Mouse (Mus musculus) mesoderm, embryonic 11.5 days (tissue): ENCODE data around the gene Slc27a4.
A peak's percentile ranks its signal among the peaks of the same experiment; 100 is the strongest.

Experiments
- DNase-seq: peaks from one replicate; pipeline ENCODE4 v3.0.0-alpha.2; 2012; ENCODE audit warnings: low read depth, low spot score

The Slc27a4 gene

DNA sequence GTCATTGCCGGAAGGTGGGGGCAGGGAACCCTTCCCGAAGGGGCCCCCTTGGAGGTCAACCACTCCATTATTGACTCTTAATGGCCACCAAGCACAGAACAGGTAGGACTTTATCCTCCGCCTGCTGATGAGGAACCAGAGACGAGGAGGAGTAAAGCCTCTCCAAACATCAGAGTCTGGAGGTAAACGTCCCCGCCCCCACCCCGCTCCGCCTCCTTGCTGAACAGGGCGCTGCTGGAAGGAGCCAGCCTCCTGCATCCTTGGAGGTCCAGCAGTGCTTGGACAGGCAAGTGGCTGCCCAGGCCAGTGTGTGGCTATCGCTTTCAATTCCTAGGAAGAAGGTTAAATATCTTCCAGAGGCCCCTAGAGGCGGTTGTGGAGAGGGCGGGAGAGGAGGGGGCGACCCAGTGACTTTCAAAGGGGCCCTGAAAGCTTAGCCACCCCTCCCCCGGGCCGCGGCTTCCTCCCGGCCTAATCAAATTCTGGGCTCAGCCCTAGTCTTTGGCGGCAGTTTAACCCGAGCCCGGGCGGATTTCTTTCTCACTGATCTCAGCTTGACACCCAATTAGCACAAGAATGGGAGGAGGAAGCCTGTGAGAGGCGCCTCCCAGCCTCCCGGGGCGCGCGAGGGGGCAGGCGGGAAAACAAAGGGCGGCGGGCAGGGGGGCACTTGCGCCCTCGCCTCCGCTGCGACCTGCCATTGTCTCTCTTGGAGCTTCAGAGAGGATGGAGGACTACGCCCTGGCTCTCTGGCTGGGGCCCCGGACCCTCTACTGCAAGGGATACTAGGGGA is 17.8 kb downstream of the Slc27a4 start, which contains the start of gene Urm1:
Urm1 (plus strand) TSS at position 51 of the 793 bp plus-strand sequence.
- peak; percentile 90 for DNase-seq

DNA sequence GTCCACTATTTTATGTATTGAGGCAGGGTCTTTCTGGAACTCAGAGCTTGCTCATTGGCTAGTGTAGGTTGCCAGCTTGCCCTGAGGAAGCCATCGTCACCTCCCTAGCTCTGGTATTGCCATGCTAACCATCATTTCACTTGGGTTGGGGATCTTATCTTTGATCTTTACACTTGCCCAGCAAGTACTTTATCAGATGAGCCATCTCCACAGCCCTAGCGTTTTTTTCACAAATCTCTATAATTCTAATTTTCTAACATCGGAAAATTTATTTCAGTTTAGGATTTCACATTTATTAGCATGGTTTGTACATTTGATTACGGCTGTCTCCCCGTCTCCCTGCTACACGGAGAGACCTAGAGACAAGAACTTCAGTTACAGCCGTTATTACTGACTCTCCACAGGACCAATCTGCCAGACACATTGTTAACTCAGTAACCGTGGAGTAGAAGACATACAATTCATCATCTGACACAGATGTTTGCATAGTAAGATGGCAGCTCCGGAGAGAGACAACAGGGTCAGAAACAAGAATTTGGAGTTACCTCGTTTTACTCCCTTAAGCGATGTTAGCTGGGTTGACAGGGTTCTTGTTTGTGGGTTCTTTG is 24.0 kb downstream of the Slc27a4 start:
- DNase-seq, result peak; percentile 48

DNA sequence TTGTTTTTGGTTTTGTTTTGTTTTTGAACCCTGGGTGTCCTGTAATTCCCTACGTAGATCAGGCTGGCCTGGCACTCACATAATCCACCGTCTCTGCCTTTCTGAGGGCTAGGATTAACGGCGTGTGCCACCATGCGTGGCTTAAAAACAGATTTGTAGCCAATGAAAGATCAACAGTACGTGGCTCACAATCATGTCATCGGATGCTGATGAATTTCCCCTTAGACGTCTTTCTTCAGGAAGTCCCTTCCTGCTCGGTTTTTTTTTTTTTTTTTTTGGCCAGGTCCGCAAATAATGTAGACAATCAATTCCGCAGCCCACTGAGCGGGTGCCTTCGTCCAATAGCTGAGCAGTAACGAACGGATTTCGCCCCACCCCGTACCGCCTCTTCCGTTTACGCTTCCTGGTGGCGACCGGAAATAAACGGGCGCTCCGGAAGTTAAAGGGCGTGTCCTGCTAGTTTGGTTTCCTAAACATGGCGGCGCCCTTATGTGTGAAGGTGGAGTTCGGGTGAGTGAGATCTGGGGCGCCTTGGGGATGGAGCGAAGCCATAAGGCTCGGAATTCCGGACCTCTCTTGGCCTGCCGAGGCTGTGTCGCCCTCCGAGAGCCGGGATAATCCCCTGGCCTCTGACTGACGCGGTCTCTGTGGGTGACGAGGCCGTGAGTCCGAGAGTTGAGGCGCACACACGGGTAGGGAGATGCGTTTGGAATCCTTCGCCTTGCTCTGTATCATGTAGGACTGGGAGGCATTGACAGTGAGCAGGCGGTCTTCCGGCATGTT is 24.7 kb downstream of the Slc27a4 start:
- DNase-seq, result peak; percentile 97

DNA sequence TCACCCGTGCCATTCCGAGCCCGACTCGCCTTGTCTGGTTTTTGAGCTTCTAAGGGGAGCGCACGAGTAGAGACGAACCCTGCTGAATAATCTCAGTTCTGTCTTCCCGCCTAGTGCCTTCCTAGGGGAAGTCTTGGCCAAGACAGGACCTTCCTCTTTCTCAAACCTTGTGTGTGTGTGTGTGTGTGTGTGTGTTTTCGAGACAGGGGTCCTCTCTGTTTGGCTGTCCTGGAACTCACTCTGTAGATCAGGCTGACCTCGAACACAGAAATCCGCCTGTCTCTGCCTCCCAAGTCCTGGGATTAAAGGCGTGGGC is 25.2 kb downstream of the Slc27a4 start:
- DNase-seq, result no peak

DNA sequence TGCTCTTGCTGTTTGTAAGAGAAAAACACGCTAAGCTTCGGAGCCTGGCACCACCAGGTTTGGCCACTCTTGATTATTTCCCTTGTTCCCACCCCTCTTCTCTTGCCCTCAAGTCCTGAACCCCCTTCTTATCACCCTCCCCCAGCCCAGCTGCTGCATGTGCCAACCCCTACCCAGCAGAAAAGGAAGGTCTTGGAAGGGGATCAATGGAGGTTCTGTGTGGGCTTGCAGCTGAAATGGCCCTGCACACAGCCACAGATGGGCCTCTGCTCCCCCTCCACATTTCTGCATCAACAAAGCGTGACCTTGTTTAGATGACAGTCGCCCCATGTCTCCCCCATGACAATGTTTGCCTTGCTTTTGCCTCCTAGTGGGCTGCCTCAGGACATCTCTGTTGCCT is 28.7 kb downstream of the Slc27a4 start:
- no peak for DNase-seq

DNA sequence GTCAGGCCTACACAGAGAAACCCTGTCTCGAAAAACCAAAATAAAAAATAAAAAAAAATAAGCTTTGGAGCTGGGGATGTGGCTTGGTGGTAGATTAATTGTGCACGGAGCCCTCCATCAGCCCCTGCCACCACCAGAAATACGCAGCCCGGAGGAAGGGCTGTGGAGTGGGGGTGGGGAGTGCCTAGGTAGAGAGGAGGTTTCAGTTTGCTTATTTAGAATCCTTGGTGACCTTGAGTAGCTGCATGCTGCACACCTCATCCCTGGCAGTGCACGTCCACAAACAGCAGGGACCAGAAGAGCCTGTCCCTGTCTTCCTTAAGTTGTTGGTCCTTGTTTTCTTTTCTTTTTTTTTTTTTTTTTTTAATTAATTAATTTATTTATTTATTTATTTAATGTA is 31.4 kb downstream of the Slc27a4 start:
- no peak for DNase-seq

DNA sequence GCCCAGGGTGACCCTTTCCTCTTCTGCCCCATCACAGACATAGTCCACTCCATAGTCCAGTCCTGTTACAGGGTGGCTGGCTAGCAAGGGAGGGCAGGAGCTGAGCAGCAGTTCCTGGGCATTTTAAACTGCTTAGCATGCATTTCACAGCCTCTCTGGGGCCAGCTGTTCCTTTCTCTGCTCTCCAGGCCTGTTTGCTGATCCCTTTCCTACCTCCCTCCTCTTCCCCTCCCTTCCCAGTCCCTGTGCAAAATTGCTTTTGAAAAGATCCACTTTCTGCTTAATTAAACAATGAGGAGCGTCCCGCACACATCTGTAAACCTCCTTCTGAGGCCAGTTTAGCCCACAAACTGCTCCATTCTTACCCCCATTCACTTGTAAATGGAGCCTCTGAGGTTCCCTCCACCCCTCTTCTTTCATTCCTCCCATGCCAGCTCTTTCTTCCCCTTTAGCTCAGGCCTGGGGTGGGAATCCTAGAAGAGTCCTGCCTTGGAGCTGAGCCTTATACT is 33.0 kb downstream of the Slc27a4 start:
- DNase-seq, result peak; percentile 65

DNA sequence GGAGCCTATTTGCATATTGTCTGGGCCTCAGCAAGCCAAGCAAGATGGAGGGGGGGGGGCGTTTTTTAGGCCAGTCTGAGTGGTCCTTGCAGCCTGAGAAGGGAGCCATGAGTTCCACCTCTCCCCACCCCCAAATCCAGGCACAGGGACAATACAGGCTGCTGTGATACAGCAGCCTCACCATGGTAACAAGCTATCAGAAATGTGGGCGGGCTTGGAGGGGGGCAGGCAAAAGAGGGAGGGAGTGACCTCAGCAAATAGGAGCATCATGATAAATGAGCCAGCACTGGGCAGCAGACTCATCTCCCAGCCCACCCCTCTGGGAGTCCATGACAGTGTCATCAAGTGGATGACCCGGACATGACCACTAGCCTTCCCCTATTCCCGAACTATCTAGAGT is 37.0 kb downstream of the Slc27a4 start:
- peak; percentile 83 for DNase-seq

DNA sequence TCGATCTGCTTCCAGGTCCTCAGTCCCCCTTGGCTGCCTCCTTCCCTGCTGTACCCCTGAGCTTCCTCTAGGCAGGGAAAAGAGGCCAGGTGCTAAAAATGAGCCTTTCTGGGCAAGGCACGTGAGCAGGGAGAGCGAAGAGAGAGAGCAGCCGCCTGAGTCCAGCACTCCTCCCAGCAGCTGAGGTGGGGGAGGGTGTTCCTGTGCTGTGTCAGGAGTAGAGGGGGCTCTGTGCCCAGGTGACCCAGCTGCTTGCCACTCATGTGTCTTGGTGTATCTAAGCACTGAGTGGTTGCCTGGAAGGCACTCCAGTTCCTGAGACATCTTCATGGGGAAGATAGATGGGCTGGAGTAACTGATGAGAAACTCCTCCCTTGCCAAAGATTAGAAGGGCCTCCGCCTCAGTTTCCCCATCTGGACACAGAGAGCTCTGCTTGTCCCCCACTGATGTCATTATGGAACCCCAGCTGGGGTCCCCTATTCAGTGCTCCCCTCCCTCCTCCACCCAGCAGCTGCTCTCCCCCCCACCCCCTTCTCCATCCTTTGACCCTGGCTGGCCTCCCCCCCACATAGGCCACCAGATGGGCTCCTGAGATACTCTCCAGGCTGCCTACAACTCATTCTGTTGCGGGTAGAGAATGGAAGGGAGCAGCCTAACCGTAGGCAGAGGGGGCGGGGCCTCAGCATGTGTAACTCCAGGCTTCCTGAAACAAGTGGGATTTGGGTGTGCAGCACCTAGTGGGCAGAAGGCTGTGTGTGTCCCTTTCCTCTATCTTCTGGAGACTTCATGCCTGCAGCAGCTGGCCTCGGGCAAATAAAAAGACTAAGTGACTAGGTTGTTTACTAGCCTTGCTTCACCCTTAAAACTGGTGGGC is 41.0 kb downstream of the Slc27a4 start:
- DNase-seq, result peak; percentile 72

DNA sequence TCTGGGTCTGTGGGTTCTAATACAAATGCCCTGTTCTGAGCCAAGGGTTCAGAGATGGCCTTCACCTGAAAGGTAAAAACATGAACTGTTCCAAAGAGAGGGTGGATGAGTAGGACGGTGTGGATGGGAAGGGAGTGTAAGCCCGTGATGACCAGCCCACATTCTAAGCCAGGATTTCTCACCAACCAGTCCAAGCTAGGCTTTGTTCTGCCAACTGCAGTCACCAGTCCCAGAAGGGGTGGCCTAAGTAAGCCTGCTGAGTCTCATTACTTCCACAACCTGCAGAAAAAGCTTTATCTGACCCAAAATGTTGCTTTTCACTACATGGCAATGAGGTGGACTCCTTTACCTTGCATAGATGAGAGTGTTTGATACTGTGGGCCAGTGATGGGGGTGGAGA is 41.7 kb downstream of the Slc27a4 start:
- DNase-seq, result no peak

DNA sequence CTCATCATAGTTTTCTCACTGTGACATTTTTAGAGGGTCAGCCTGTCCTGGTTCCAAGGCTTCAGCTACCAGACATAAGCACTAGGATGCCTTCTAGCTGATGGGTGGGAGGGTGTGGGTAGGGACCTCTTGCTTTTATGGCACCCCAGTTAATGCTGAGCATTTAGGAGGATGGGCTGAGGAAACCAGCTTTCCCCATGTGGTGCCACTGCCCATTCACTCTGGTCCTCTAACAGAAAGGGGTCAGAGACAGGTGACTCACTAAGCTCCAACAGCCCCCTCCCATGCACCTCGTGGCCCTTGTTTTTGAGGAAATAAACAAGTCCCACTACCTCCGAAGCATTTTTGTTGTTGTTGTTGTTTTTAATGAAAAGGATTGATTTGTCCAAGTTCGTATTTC is 42.2 kb downstream of the Slc27a4 start:
- DNase-seq, result no peak

DNA sequence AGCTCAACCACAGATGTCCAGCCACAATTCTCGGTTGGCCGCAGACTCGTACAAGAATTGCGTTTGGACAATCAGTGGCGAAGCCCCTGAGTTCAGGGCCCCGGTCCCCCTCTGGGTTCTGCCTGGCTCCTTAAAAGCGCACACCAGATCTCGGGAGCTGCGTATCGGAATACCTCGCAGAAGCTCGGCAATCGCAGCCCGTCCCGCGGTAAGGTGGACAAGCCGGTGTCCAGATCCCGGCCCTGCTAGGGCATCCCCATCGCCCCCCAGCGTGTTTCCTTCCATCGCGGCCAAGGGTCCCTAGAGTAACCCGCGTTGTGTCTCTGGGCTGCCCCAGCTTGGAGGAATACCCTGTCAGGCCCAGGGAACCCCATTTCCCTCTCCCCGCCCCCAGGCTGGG is 43.2 kb downstream of the Slc27a4 start:
- no peak for DNase-seq

DNA sequence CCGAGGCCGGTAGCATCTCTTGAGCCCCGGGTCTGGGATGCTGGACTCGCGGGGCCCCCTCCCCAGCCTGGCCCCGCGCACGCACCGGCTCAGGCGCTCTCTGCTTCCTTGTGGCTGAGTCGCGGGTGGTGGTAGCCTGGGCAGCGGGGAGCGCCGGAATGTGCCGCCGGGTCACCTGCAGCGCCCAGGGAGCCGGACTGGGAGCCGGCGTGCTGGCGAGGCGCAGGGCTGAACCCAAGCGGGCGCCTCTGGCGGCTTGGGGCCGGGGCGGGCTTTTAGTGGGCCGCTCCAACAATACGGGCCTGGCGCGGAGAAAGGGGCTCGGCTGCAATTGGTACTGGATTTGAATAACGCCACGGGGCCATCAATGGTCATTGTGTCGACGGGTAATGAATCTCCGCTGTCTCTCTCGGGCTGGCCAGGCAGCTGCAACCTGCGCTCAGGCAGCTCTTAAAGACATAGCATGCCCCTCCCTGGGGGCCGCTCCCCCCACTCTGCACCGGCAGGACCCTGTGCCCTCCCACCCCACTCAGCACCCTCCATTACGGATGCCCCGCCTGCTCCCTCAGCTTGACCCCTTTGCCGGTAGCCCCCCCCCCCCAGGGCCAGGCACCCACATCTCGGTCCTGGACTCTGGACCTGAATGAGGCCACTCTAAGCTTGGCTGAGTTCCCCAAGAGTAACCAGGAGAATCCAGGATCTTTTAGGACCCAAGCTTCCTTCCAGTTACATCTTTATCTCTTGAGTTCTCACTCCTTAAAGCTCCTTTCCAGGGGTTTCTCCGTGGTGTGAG is 43.8 kb downstream of the Slc27a4 start:
- peak; percentile 86 for DNase-seq

DNA sequence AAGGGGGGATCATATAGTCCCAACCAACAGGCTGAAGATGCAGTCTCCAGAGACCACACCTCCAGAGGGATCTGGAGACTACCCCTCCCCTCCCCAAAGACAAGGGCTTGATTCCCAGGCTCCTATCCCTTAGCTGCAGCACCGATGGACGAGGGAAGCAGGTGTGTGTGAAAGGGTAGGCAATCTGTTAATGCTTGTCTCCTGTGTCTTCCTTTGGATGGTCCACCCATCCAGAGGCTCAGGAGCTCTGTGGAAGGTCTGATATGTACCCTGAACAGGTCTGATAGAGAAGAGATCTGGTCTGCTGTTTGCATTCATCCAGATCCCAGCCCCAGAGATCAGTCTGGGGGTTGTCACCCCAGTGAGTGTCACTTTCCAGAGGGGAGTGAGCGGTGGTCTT is 44.5 kb downstream of the Slc27a4 start:
- no peak for DNase-seq

DNA sequence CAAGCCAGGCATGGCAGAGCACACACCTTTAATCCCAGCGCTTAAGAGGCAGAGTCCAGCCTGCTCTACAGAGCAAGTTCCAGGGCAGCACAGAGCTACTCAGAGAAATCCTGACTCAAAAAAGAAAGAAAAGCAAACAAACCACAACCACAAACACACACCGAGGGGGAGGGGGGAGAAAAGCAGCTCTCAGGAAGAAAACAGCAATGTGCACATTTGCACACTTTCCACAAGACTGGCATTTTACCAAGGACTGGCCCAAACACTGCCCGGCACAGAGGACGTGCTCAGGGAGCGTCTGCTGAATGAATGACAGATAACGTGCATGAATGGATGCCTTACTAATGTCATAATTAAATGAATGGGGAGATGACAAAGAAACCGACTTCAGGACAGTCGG is 46.6 kb downstream of the Slc27a4 start:
- no peak for DNase-seq

DNA sequence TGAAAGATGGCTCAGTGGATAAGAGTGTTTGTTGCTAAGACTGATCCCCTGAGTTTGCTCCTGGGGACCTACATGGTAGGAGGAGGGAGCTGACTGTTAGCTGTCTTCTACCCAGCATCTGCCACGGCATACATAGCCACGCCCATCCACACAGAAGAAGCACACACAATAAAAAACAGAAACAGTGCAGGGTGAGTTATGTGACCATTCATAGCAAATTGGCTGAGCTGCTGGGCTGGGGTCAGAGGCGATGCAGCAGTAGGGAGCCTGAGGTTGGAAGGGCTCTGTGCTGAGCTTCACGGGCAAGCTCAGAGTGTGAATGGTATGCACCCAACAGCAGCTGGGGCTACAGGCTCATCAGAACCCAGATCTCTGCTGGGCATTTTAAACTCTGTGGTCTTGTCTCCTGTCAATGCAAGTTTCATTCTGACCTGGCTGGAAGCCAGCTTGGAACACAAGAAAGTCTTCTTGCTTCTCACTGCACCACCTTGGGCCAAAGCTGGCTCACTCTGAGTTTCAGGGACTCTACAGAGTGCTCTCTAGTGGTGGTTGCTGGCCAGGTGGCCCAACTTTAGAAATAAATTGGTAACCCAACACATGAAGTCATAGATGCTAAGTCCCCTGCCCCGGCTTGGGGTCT is 47.5 kb downstream of the Slc27a4 start:
- peak; percentile 59 for DNase-seq

DNA sequence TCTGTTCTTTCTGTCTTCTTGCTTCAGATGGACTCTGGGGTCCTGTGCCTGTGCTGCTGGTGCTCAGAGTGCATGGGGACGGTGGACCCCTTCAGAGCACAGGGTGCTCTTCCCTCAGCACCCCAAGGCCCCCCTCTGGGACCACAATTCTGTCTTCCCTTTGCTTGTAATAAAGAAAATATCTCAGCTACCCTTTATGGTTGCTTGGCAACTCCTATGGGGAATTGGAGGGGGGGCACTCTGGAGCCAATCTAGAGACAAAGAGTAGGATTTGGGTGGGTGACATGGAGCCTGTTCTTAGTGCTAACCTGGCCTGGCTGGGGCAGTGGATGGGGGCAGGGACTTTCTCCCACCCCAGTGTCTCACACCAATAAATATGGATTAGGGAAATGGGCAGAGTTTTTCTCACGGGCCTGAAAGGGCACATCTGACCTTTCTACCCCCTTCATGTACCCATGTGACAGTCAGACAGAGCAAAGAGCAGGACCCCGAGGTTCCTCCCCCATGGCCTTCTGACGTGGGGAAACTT is 50.6 kb downstream of the Slc27a4 start:
- DNase-seq, result no peak

DNA sequence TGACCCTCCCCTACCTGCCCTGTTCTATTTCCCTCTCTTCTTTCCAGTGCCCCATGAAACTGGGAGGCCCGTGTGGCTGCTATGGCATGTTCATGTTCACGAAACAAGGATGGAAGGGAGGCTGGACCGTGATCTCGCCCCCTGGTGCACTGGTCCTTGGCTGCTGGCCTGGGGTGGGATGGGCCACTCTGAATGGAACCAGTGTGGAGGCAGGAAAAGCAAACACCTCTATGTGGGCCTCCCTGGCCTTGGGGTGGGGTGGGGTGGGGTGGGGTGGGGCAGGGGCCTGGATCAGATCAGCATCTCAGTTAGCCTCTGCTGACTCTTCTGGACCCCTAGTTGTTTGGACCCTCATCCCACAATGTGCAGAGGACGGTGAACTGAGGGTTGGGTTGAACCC is 51.3 kb downstream of the Slc27a4 start:
- no peak for DNase-seq

DNA sequence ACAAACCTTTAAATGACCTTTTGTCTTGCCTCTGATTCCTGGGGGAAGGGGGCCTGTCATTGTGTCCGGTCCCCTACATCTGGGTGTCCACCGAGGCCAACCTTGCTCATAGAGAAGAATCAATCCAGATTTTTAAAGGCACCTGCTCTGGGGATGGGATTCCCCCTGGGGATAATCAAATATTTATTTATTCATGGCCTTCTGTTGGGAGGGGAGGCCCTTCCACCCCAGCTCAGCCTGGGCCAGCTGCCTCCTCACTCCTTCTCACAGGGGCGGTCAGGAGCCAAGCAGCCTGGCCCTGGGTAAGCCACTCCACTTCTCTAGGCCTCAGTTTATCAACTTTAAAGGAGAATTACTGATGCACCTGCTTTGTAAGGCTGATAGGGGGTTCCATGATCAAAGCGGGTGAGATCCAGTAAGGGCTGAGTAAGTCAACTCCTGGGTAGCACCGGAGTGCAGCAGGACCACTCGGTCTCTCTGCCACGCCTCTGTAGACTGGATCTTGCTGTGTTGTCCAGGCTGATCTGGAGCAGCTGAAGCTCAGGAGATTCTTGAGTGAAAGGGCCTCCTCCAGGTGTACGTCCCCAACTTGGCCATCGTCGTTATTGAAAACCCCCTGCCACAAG is 53.3 kb downstream of the Slc27a4 start:
- DNase-seq, result peak; percentile 54
